Mouse (Mus musculus): Measurements from ENCODE around the gene Anxa9.

GRCm38 (mm10) chr3:95282381-95282864, 24.6 kb downstream of the Anxa9 start:
- TF ChIP-seq CTCF (IDR thresholded peaks at IDR 0.05; ENCODE audit: low read depth) (no peak), EP300 (IDR thresholded peaks at IDR 0.05; ENCODE audit: low read depth) (no peak)

Measured in heart, postnatal 0 days (tissue).